Mouse (Mus musculus): ENCODE results near the gene Nr4a2. TPM values are rescaled to one million over a fixed set of nuclear protein-coding genes. Genes with fewer than 3 reads are reported as not detected.

Gene Nr4a2
- total RNA-seq, 2 experiments from 2014 or later: 38.1 to 58.8 TPM

DNA sequence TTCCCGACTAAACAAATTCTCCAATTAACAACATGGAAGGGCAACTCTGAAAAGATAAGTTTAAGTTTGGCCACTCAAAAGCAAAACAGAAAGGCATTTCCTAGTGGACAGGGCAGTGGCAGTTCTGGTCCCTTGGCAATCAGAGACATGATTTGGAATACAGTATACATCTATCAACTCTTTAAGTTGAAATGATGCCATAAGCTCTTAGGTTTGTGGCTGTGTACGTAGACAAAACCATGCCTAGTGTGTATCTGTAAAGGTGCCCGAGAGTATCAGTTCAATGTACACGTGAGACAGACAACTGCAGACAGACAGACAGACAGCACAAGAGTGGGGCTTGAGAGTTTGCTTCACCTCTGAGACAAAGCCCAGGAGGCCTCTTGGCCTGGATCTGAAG is 2.7 kb downstream of the Nr4a2 start:
- intact Hi-C loops (cut with DNase I): loop anchor here (5.0 kb wide), 1 partner anchor 1004 kb away; no protein-coding TSS in a partner anchor
- Histone ChIP-seq H3K4me3 (no peak overlapping the region), H3K27ac (no peak overlapping the region)
- no peak for DNase-seq (ENCODE audit: extremely low spot score in 1 of 2, low spot score in 2 of 2)
- no peak for TF ChIP-seq CTCF (IDR thresholded peaks at IDR 0.05)

DNA sequence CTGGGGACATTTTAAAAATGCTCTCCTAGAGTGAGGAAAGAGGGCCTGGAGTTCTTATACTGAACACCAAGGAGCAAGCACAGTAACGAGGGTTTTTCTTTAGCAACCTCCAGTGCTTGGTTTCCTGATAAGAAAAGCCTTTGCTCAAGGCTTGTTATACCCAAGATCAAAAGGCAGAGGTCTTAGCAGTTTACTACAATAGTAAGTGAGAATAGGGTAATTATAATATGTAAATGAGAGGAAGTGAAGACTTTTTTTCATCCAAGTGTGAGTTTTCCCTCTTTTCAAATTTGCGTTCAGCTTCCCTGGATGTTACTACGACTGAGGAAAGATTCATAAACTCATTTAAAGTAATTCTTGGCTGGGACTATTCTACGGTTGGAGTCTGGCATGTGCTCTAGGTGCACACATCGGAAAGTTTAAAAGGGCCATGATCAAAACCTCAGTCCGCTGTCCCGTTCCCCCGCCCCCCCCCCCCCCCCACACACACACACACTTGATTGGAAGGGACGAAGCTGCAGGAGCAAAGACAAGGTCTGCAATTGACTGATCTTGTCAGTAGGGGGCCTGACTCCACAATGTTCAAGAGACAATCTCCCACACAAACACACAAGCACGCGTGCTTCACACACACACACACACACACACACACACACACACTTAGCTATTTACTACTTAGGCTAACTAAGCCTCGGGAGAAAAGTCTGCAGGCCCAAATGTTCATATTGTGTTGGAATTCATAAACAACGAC is 6.4 kb downstream of the Nr4a2 start:
- peak overlapping the region; percentile 87 for H3K4me3 ChIP-seq
- peak overlapping the region; percentile 83 for H3K27ac ChIP-seq
- peak; percentile 50 to 52 for DNase-seq (ENCODE audit: extremely low spot score in 1 of 2, low spot score in 2 of 2)
- TF ChIP-seq CTCF (IDR thresholded peaks at IDR 0.05): peak; percentile 36
- intact Hi-C loops (cut with DNase I): loop anchor here (1.0 to 5.0 kb wide), 3 partner anchors 64 to 255 kb away; no protein-coding TSS in a partner anchor

DNA sequence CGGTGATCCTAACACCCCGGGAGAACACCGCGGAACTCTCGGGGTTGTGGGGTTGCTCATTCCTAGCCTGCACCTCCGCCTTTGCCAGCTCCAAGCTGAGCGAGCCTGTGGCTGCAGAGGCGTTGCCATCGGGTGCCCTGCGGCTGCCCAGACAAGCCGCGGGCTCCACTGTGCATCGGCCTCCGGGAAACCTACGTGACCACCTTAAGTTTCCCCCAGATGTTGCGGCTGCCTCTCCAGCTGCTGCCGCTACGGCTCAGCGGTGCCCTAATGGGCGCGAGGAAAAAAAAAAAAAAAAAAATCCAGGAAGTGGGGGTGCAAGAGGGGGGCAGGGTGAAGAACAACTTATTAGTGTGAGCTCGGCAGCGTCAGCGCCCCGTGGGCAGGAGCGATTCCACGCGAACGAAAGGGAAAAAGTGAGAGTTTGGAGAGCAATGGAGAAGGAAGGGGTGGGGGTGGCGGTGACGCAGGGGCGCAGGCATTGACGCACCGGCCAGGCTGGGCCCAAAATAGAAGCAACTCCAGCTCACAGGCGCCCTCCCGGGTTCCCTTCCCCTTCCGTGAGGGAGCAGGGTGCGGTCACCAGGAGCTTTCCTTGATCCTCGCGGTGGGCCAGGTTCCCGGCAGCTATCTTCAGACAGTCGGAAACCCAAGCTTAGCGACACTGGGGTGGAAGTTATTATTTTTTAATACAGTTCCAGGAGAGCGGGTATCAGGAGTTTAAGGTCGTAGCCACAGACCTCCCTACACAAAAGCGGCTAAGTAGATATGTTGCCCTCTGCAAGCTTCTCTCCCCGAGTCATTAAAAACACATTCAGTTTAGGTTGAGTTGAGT is 7.2 kb downstream of the Nr4a2 start:
- DNase-seq (ENCODE audit: extremely low spot score in 1 of 2, low spot score in 2 of 2): peak; percentile 56 to 62
- intact Hi-C loops (cut with DNase I): loop anchor here (1.0 to 5.0 kb wide), 3 partner anchors 65 to 256 kb away; no protein-coding TSS in a partner anchor

DNA sequence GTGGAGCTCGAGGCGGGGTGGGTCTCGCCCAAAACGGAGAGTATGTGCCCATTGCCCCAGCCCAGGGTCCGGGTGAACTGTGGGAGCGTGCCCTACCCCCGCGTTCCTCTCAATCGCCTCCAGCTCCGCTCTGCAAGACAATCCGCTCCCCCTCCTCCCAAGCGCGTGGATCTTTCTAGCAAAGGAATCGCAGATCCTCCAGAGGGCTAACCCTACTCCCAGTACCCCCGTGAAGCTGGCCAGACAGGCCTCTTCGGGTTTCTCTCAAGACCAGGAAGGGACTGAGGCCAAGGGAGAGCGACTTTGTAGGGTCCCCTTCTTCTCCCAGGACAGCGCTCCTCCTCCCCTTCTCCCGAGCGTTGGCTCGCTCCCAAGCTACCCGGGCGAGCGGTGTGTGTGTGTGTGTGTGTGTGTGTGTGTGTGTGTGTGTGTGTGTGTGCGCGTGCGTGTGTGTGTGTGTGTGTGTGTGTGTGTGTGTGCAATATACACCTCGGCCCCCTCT is 7.9 kb downstream of the Nr4a2 start:
- DNase-seq (ENCODE audit: extremely low spot score in 1 of 2, low spot score in 2 of 2): peak; percentile 22 to 41
- TF ChIP-seq CTCF (IDR thresholded peaks at IDR 0.05): no peak
- H3K27ac ChIP-seq: peak overlapping the region; percentile 83
- intact Hi-C loops (cut with DNase I): loop anchor here (2.0 to 5.0 kb wide), 3 partner anchors 123 to 583 kb away; no protein-coding TSS in a partner anchor
- peak overlapping the region; percentile 87 for H3K4me3 ChIP-seq

More for the DNA sequence above, 7.2 kb downstream of the Nr4a2 start:
- Histone ChIP-seq H3K27ac (peak overlapping the region; percentile 83), H3K4me3 (peak overlapping the region; percentile 87)
- TF ChIP-seq CTCF (IDR thresholded peaks at IDR 0.05): no peak; the same call in 1 of the 2 replicates

DNA sequence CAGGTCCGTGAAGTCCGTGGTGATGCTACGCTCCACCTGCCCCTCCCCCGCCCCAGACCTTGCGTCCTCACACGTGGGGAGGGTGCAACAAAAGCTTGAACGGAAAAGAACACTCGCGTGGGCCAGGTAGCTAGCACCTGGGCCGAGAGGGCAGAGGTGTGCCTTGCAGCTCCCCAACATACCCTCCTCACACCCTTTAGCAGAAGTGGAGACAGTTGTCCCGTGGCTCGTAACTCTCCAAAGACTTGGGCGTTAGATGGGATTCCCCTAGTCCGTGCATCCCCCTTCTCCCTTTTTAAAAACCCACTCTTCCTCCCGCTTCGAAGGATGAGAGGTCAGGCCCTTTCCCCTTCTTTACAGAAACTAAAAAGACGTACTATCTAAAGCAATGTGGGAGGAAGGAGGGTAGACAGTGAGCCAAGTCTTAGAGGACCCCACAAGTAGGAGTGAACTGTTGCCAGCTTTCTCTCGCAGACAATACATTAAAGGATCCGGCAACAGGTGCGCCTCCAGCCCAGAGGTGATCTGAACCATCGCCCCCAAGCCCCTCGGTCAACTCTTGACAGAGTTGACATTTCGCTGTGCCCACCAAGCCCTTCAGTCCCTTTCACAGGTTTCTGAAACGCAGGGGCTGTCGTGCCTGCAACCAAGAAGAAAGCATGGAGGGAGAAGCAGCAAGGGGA is 8.5 kb downstream of the Nr4a2 start:
- H3K4me3 ChIP-seq: peak overlapping the region; percentile 87
- no peak for TF ChIP-seq CTCF (IDR thresholded peaks at IDR 0.05)
- intact Hi-C loops (cut with DNase I): loop anchor here (2.0 to 5.0 kb wide), 2 partner anchors 257 to 583 kb away; no protein-coding TSS in a partner anchor
- H3K27ac ChIP-seq: peak overlapping the region; percentile 69
- peak in 1 of 2 experiments; percentile 20 for DNase-seq (ENCODE audit: extremely low spot score in 1 of 2, low spot score in 2 of 2)

DNA sequence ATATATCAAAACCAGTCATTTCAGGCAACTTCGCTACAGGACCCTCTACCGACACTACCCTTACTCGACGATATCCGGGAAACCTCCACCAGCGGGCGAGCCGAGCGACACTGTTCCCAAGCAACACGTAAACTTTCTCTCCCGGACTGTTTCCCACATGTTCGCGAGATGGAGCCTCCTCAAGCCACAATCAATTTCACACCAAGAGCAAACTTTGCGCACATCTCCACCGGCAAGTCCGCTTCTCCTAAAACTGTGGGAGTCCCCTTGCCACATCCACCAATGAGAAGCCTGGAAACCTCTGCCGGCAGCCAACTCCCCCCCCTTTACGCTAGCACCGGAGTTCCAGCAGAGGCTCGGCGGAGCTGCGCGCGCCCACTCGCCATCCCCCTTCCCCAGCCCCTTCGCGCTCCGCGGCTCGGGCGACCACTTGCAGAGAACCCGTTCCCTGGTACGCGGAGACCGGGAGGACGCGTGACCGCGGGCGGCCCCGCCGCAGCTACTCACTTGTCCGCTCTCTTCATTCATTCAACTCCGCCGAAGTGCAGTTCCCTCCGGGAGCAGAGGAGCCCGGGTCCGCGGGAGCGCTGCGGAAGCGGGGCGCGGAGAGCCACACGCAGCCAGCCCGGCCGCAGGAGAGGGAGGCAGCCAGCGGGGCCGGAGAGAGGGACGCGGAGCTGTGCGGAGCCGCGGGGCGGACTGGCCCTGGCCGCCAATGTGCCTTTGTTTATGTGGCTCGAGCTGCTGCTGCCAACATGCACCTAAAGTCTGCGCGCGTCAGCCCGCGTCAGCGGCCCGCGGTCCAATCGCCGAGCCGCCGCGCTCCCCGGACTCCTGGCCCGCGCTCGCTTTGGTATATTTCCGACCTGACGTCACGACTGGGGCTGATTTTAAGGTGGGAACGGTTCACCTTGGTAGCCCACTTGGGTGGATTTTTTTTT is 9.3 kb downstream of the Nr4a2 start:
- peak overlapping the region; percentile 87 for H3K4me3 ChIP-seq
- TF ChIP-seq CTCF (IDR thresholded peaks at IDR 0.05): no peak
- DNase-seq (ENCODE audit: extremely low spot score in 1 of 2, low spot score in 2 of 2): peak; percentile 74 to 83
- intact Hi-C loops (cut with DNase I): loop anchor here (2.0 to 5.0 kb wide), 3 partner anchors 258 to 584 kb away; no protein-coding TSS in a partner anchor
- H3K27ac ChIP-seq: peak overlapping the region; percentile 69

DNA sequence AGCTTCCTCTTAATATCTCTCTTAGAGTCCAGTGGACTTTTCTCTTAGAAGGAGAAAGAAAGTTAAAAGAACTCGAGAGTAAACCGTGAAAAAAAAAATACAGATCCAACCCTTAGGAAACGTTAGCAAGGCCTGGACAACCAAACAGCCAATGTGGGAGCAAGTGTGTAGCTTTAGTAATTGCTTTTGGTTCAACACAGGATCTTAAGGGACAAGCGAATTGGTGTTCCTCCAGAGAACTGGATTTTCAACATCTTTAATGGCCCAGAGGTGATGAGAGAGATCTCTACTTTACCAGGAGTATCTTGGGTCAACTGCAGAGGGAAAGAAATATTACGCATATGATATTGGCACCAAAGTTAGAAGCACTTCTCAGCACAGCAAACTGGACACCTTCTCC is 10.4 kb downstream of the Nr4a2 start:
- no peak overlapping the region for H3K27ac ChIP-seq
- no peak for TF ChIP-seq CTCF (IDR thresholded peaks at IDR 0.05)
- peak overlapping the region; percentile 87 for H3K4me3 ChIP-seq
- no peak for DNase-seq (ENCODE audit: extremely low spot score in 1 of 2, low spot score in 2 of 2)
- intact Hi-C loops (cut with DNase I): loop anchor here (5.0 kb wide), 1 partner anchor 504 kb away; no protein-coding TSS in a partner anchor

DNA sequence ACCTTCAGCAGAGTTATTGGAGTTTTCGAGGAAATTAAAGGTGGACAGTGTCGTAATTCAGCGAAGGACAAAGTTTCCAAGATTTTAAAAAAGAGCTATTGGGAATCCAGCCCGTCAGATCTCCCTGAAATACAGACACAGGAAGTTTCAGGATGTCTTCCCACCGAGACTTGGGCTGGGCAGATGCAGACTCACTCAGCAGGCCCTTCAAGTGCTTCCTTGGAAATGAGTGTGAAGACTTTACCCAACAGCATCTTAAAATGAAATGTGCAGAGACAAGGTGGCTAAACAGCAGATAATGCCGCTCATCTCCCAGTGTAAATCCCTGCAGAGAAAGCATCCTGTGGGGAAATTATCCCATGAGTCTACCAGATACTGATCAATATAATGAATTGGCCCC is 10.9 kb downstream of the Nr4a2 start:
- intact Hi-C loops (cut with DNase I): loop anchor here (5.0 kb wide), 1 partner anchor 504 kb away; no protein-coding TSS in a partner anchor
- Histone ChIP-seq H3K27ac (no peak overlapping the region), H3K4me3 (no peak overlapping the region; the same call in 1 of the 2 replicates)
- no peak for DNase-seq (ENCODE audit: extremely low spot score in 1 of 2, low spot score in 2 of 2)
- no peak for TF ChIP-seq CTCF (IDR thresholded peaks at IDR 0.05)

DNA sequence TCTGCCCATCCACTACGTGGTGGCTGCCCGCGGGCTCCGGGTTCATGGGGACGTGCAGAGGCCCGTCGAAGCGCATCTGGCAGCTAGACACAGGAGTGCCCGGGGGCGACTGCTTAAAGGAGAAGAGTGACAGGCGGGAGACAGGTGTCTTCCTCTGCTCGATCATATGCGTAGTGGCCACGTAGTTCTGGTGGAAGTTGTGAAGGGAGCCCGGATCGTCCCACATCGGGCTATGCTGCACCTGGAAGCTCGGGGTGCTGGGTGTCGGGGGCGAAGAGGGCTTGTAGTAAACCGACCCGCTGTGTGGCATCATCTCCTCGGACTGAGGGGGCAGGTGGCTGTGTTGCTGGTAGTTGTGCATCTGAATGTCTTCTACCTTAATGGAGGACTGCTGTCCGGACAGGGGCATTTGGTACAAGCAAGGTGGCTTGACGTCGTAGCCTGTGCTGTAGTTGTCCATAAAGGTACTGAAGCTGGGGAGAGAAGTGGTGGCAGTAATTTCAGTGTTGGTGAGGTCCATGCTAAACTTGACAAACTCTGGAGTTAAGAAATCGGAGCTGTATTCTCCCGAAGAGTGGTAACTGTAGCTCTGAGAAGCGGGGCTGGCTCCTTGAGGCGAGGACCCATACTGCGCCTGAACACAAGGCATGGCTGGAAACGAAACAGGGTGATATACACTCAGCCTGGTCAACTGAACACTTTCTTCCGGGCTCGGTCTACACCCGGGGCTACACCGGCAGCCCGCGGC is 11.8 kb downstream of the Nr4a2 start:
- no peak overlapping the region for H3K4me3 ChIP-seq
- intact Hi-C loops (cut with DNase I): loop anchor here (5.0 kb wide), 1 partner anchor 505 kb away; no protein-coding TSS in a partner anchor
- no peak for TF ChIP-seq CTCF (IDR thresholded peaks at IDR 0.05)
- H3K27ac ChIP-seq: no peak overlapping the region
- DNase-seq (ENCODE audit: extremely low spot score in 1 of 2, low spot score in 2 of 2): no peak

All from left cerebral cortex, adult 2 months (tissue).